Mouse (Mus musculus): Measurements from ENCODE around the gene Prr30. TPM values are rescaled to one million over a fixed set of nuclear protein-coding genes. Genes with fewer than 3 reads are reported as not detected.
A peak's percentile ranks its signal among the peaks of the same experiment; 100 is the strongest.
"Not testable (repeated sequence)": the region's sequence is repeated elsewhere in the genome, so short reads cannot be mapped to it uniquely, and the experiment has no call there.

The Prr30 gene
- polyA plus RNA-seq (2012; rRNA removed), result 753 and 835 TPM in 2 replicates

DNA sequence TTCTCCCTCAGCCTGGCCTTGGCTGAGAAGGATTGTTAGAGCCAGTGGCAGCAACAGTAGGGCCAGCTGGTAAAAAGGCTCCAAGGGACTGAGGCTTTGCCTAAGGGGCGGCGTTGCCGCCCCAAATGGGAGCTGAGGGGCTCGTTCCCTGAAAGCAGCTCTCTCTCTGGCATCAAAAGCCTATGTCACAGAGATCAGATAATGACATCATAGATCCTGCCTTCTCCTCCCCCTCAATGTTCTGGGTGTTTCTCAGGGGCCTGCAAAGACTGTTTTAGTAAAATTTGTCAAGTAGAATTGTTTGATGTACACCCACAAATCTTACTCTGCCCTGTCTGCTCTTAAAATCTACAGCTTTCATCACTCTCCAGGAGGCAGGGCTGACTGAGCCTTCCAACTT is at the start of gene Prr30:
Gene Prr30 (minus strand): TSS at position 101 of the 400 bp plus-strand sequence.
- H3K27ac ChIP-seq (ENCODE audit: control insufficient read depth, insufficient read depth, low read depth, low read length), result peak within 1 kb of the TSS; percentile 73
- peak within 1 kb of the TSS; percentile 89 for H3K4me3 ChIP-seq (ENCODE audit: control insufficient read depth, low read depth, low read length)
- H3K4me1 ChIP-seq (ENCODE audit: control insufficient read depth, insufficient read depth, low read length), result peaks cover 2% of the 10 kb centered on the region; the same call in 1 of the 2 replicates
- H3K27me3 ChIP-seq (ENCODE audit: control insufficient read depth, insufficient read depth, low read length), result no peaks in the 10 kb centered on the region
- peak; percentile 67; the same call in 1 of the 2 replicates for TF ChIP-seq POLR2A (IDR thresholded peaks at IDR 0.05; ENCODE audit: control insufficient read depth, low read depth, low read length)
- no peak for TF ChIP-seq CTCF (IDR thresholded peaks at IDR 0.05; ENCODE audit: control insufficient read depth, insufficient read depth, insufficient replicate concordance, low read depth, low read length)
- no peaks in the 10 kb centered on the region for H3K36me3 ChIP-seq (ENCODE audit: control insufficient read depth, insufficient read depth, low read length)

DNA sequence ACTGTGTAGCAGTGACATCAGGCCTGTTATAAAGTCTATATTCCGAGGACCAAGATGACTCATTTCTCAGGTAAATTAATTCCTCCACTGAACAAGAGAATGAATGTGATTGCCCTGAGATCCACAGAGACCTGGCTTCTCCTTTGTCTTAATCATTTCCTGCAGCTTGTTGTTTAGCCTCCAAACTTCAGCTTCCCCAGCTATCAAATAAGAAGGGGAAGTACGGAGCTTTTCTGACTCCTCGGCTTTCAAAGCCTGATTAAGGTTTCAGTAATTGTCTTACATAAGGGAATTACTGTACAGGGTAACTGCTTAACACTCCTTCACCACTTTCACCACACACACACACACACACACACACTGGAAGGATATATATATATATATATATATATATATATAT is 46.7 kb upstream of the Prr30 start:
- no peaks in the 10 kb centered on the region for H3K27me3 ChIP-seq (ENCODE audit: control insufficient read depth, insufficient read depth, low read length)
- H3K36me3 ChIP-seq (ENCODE audit: control insufficient read depth, insufficient read depth, low read length), result no peaks in the 10 kb centered on the region
- H3K27ac ChIP-seq (ENCODE audit: control insufficient read depth, insufficient read depth, low read depth, low read length), result no peak overlapping the region
- TF ChIP-seq CTCF (IDR thresholded peaks at IDR 0.05; ENCODE audit: control insufficient read depth, insufficient read depth, insufficient replicate concordance, low read depth, low read length) (no peak), POLR2A (IDR thresholded peaks at IDR 0.05; ENCODE audit: control insufficient read depth, low read depth, low read length) (no peak)
- H3K4me3 ChIP-seq (ENCODE audit: control insufficient read depth, low read depth, low read length), result no peak overlapping the region
- H3K4me1 ChIP-seq (ENCODE audit: control insufficient read depth, insufficient read depth, low read length), result no peaks in the 10 kb centered on the region

DNA sequence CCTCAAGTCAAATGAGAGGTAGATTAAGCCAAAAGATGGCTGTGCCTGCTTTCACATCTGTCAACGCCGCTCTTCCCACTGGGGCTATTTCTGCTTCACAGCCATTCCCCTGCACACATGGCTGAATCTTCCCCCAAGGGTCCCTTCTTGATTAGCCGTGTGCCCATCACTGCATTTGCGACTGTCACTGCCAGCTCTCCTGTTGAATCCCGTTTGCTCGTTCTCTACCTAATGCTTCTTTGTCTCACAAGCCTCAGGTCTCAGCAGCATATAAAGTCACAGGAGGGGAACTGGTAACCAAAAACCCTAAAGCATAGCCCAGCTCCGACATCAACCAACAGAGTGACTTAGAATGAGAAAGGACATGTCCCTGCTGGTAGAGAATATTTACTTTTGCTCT is 45.6 kb upstream of the Prr30 start:
- no peaks in the 10 kb centered on the region for H3K27me3 ChIP-seq (ENCODE audit: control insufficient read depth, insufficient read depth, low read length)
- TF ChIP-seq POLR2A (IDR thresholded peaks at IDR 0.05; ENCODE audit: control insufficient read depth, low read depth, low read length), result no peak
- TF ChIP-seq CTCF (IDR thresholded peaks at IDR 0.05; ENCODE audit: control insufficient read depth, insufficient read depth, insufficient replicate concordance, low read depth, low read length), result no peak

DNA sequence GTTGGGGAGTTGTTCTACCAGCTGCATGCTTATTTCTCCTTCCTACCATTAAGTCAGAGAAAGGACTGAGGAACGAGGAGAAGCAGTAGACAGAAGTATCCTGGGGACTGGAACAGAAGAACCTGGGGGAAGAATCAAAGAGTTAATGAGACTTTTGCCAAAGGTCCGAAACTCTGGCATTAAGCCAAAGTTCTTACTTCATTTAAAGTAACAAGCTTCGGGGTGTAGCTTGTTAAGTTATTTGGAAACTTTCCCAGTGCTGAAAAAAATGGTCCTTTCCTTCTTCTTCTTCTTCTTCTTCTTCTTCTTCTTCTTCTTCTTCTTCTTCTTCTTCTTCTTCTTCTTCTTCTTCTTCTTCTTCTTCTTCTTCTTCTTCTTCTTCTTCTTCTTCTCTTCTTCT is 44.3 kb upstream of the Prr30 start:
- H3K4me3 ChIP-seq (ENCODE audit: control insufficient read depth, low read depth, low read length); H3K36me3 ChIP-seq (ENCODE audit: control insufficient read depth, insufficient read depth, low read length); H3K27me3 ChIP-seq (ENCODE audit: control insufficient read depth, insufficient read depth, low read length); H3K27ac ChIP-seq (ENCODE audit: control insufficient read depth, insufficient read depth, low read depth, low read length); H3K4me1 ChIP-seq (ENCODE audit: control insufficient read depth, insufficient read depth, low read length): not testable (repeated sequence)

More for the DNA sequence above, 45.6 kb upstream of the Prr30 start:
- Histone ChIP-seq H3K36me3 (ENCODE audit: control insufficient read depth, insufficient read depth, low read length) (no peaks in the 10 kb centered on the region), H3K27ac (ENCODE audit: control insufficient read depth, insufficient read depth, low read depth, low read length) (no peak overlapping the region), H3K4me1 (ENCODE audit: control insufficient read depth, insufficient read depth, low read length) (no peaks in the 10 kb centered on the region), H3K4me3 (ENCODE audit: control insufficient read depth, low read depth, low read length) (no peak overlapping the region)

DNA sequence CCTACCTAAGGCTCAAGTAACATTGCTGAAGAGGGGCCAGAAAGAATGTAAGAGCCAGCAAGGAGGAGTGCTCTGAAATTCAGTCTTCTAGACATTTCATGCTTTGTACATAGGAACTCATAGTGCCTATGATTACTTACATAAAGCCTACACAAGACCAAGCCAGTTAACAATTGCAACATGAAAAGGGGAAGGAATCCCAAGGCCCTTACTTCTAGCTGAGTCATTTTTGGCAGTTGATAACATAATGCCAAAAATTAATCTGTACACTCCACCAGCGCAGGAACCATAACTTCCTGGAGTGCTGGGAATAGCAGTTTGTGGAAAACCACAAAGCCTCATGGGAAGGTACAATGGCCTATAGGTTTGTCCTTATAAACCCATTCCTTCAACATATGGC is 37.8 kb upstream of the Prr30 start:
- H3K4me1 ChIP-seq (ENCODE audit: control insufficient read depth, insufficient read depth, low read length), result no peaks in the 10 kb centered on the region
- no peaks in the 10 kb centered on the region for H3K36me3 ChIP-seq (ENCODE audit: control insufficient read depth, insufficient read depth, low read length)
- no peak overlapping the region for H3K4me3 ChIP-seq (ENCODE audit: control insufficient read depth, low read depth, low read length)
- H3K27me3 ChIP-seq (ENCODE audit: control insufficient read depth, insufficient read depth, low read length), result no peaks in the 10 kb centered on the region
- TF ChIP-seq CTCF (IDR thresholded peaks at IDR 0.05; ENCODE audit: control insufficient read depth, insufficient read depth, insufficient replicate concordance, low read depth, low read length) (no peak), POLR2A (IDR thresholded peaks at IDR 0.05; ENCODE audit: control insufficient read depth, low read depth, low read length) (no peak)
- H3K27ac ChIP-seq (ENCODE audit: control insufficient read depth, insufficient read depth, low read depth, low read length), result no peak overlapping the region

DNA sequence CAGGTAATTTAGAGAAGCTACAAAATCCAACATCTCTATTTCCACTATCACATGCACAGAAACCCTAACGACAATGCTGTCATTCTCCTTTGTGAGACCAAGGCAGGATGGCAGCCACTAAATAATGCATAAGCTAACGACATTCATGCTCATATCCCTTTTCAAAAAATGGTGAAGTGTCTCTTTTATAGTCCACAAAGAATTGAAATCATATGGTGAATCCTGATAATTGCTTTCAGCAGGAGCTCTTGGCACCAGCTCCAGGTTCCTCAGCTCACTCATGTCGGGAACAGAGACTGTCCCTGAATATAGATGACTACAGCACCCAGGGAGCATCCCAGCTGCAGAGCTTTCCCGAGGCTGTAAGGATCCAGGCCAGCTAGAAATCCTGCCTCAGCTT is 28.9 kb upstream of the Prr30 start:
- no peak overlapping the region for H3K4me3 ChIP-seq (ENCODE audit: control insufficient read depth, low read depth, low read length)
- no peak for TF ChIP-seq CTCF (IDR thresholded peaks at IDR 0.05; ENCODE audit: control insufficient read depth, insufficient read depth, insufficient replicate concordance, low read depth, low read length)
- TF ChIP-seq POLR2A (IDR thresholded peaks at IDR 0.05; ENCODE audit: control insufficient read depth, low read depth, low read length), result no peak
- H3K27me3 ChIP-seq (ENCODE audit: control insufficient read depth, insufficient read depth, low read length), result no peaks in the 10 kb centered on the region
- H3K4me1 ChIP-seq (ENCODE audit: control insufficient read depth, insufficient read depth, low read length), result no peaks in the 10 kb centered on the region
- no peak overlapping the region for H3K27ac ChIP-seq (ENCODE audit: control insufficient read depth, insufficient read depth, low read depth, low read length)
- H3K36me3 ChIP-seq (ENCODE audit: control insufficient read depth, insufficient read depth, low read length), result no peaks in the 10 kb centered on the region

DNA sequence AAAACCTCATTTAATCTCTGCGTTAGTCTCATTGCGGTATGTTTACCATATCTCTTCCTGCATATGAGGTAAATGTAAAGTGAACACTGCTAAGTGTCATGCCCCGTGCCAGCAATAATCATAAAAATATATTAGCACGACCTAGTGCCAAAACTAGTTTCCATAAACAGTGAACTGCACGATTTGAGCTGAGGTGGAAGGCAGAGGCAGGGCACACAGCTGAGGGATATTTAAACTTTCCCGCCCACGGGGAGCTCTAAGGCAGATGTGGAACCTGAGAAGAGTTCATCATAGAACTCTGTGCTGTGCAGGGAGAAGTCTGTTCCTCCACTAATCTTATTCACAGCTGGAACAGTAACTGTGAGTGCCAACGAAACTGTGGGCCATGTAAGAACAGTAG is 22.2 kb upstream of the Prr30 start:
- Histone ChIP-seq H3K4me3 (ENCODE audit: control insufficient read depth, low read depth, low read length) (no peak overlapping the region), H3K36me3 (ENCODE audit: control insufficient read depth, insufficient read depth, low read length) (no peaks in the 10 kb centered on the region), H3K27ac (ENCODE audit: control insufficient read depth, insufficient read depth, low read depth, low read length) (no peak overlapping the region), H3K4me1 (ENCODE audit: control insufficient read depth, insufficient read depth, low read length) (no peaks in the 10 kb centered on the region), H3K27me3 (ENCODE audit: control insufficient read depth, insufficient read depth, low read length) (no peaks in the 10 kb centered on the region)
- TF ChIP-seq CTCF (IDR thresholded peaks at IDR 0.05; ENCODE audit: control insufficient read depth, insufficient read depth, insufficient replicate concordance, low read depth, low read length) (no peak), POLR2A (IDR thresholded peaks at IDR 0.05; ENCODE audit: control insufficient read depth, low read depth, low read length) (no peak)

DNA sequence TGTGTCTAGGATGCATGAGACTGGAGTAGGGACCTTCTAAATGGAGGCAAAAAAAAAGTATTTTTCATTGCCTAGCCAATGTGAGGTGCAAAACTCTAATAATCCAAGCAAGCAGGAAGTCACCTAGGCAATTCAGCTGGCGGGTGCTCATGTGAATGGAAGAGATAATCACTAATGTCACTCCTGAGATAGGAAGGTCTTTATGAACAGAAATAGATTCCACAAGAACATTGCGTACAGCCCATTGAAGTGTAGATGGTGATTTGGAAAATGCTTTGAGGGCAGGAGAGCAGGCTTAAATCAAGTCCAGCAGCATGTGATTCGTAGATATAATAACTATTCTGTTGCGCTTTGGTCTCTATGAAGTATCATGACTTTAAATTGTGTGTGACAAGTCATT is 27.9 kb downstream of the Prr30 start:
- no peaks in the 10 kb centered on the region for H3K36me3 ChIP-seq (ENCODE audit: control insufficient read depth, insufficient read depth, low read length)
- H3K27me3 ChIP-seq (ENCODE audit: control insufficient read depth, insufficient read depth, low read length), result no peaks in the 10 kb centered on the region
- H3K4me1 ChIP-seq (ENCODE audit: control insufficient read depth, insufficient read depth, low read length), result no peaks in the 10 kb centered on the region
- TF ChIP-seq CTCF (IDR thresholded peaks at IDR 0.05; ENCODE audit: control insufficient read depth, insufficient read depth, insufficient replicate concordance, low read depth, low read length), result no peak
- TF ChIP-seq POLR2A (IDR thresholded peaks at IDR 0.05; ENCODE audit: control insufficient read depth, low read depth, low read length), result no peak
- H3K4me3 ChIP-seq (ENCODE audit: control insufficient read depth, low read depth, low read length), result no peak overlapping the region
- H3K27ac ChIP-seq (ENCODE audit: control insufficient read depth, insufficient read depth, low read depth, low read length), result no peak overlapping the region
